Mouse (Mus musculus): ENCODE data around the gene Syna. TPM values are rescaled to one million over a fixed set of nuclear protein-coding genes. Genes with fewer than 3 reads are reported as not detected.

Gene Syna
- polyA plus RNA-seq (2015; fragmentation: Nextera tagmentation; extraction: Ambion mirVana): 0.26 and 0.41 TPM in 2 replicates

DNA sequence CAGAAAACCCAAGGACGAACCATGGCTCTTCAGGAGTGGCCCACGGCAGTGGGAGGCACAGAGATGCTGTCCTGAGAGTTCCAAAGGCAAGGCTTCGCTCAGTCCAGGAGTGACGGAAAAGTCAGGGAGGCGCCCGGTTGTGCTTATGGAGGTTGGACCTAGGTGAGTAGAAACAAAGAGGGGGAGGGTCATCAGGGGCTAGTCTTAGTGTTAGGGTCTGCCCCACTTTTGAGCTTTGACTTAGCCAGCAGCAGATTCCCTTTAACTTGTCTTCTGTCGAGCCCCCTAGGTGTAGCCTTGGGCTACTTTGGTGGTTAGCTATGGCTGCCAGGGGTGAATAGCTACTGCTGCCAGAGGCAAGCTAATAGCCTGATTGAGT, at the start of gene Syna:
Gene Syna (minus strand): TSS at position 101 of the 379 bp plus-strand sequence.
- Histone ChIP-seq H3K27ac (replicated peaks) (no peak within 1 kb of the TSS), H3K4me2 (replicated peaks) (no peak within 1 kb of the TSS), H3K27me3 (no peaks in the 10 kb centered on the region), H3K4me3 (replicated peaks) (no peak within 1 kb of the TSS), H3K36me3 (no peaks in the 10 kb centered on the region), H3K9ac (no peak within 1 kb of the TSS), H3K9me3 (replicated peaks) (no peaks in the 10 kb centered on the region), H3K4me1 (peaks cover 11% of the 10 kb centered on the region)
- 79% methylated on average over 7 of the region's 7 CpGs for WGBS
- no peak for ATAC-seq (ENCODE audit: insufficient number of reproducible peaks, low FRiP score, low TSS enrichment, low read depth)

DNA sequence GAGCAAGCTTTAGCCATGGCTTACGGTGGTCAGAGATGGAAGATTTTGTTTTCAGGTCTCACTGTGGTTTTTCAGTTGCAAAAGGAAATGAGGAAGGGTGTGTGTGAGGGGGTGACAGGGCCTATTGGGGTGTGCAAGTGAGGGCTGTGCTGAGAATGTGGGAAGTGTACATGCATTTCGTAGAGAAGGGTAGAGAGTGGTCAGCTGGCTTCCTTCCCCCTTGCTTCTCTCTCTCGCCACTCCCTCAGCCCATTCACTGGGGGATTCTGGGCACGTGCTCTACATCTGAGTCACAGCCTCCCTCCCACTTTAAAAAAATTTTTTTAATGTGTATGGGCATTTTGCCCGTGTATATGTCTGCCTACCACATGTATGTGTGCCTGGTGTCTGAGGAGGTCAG, 47.1 kb upstream of the Syna start:
- Histone ChIP-seq H3K9ac (no peak overlapping the region), H3K27me3 (no peaks in the 10 kb centered on the region), H3K4me3 (replicated peaks) (no peak overlapping the region), H3K27ac (replicated peaks) (no peak overlapping the region), H3K4me1 (peaks cover 5% of the 10 kb centered on the region; the same call in 1 of the 2 replicates), H3K4me2 (replicated peaks) (no peak overlapping the region), H3K9me3 (replicated peaks) (no peaks in the 10 kb centered on the region), H3K36me3 (no peaks in the 10 kb centered on the region)
- WGBS: 48% methylated on average over 5 of the region's 5 CpGs
- no peak for ATAC-seq (ENCODE audit: insufficient number of reproducible peaks, low FRiP score, low TSS enrichment, low read depth)

DNA sequence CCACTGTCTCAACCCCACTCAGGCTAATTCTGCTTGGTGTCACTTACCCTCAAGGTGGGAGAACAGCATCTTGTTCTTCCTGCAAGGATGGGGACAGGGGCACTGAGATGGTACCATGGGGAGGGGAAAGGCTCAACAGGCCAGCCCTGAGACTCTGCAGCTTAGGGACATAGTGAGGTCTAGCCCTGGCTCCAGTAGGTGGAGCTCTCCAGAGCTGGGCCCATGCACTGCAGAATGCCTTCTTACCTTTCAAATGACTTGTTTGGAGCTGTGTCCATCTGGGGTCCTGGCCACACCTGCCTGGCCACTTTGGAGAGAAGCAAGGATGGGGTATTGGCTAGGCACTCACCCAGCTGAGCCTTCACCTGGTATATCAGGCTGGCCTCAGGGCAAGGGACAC, 46.3 kb upstream of the Syna start:
- Histone ChIP-seq H3K36me3 (no peaks in the 10 kb centered on the region), H3K27me3 (no peaks in the 10 kb centered on the region), H3K9me3 (replicated peaks) (no peaks in the 10 kb centered on the region), H3K9ac (no peak overlapping the region), H3K4me3 (replicated peaks) (no peak overlapping the region), H3K27ac (replicated peaks) (no peak overlapping the region), H3K4me1 (peaks cover 5% of the 10 kb centered on the region; the same call in 1 of the 2 replicates), H3K4me2 (replicated peaks) (no peak overlapping the region)
- no peak for ATAC-seq (ENCODE audit: insufficient number of reproducible peaks, low FRiP score, low TSS enrichment, low read depth)

GRCm38 (mm10) chr5:134604376-134604775, 44.4 kb upstream of the Syna start:
- peaks cover 5% of the 10 kb centered on the region; the same call in 1 of the 2 replicates for H3K4me1 ChIP-seq
- WGBS: 73% methylated on average over 11 of the region's 11 CpGs
- H3K9ac ChIP-seq: no peak overlapping the region
- peaks cover 3% of the 10 kb centered on the region; the same call in 1 of the 2 replicates for H3K36me3 ChIP-seq
- no peaks in the 10 kb centered on the region for H3K9me3 ChIP-seq (replicated peaks)
- no peaks in the 10 kb centered on the region for H3K27me3 ChIP-seq
- ATAC-seq (ENCODE audit: insufficient number of reproducible peaks, low FRiP score, low TSS enrichment, low read depth): no peak
- H3K4me3 ChIP-seq (replicated peaks): no peak overlapping the region
- no peak overlapping the region for H3K27ac ChIP-seq (replicated peaks)
- no peak overlapping the region for H3K4me2 ChIP-seq (replicated peaks)

DNA sequence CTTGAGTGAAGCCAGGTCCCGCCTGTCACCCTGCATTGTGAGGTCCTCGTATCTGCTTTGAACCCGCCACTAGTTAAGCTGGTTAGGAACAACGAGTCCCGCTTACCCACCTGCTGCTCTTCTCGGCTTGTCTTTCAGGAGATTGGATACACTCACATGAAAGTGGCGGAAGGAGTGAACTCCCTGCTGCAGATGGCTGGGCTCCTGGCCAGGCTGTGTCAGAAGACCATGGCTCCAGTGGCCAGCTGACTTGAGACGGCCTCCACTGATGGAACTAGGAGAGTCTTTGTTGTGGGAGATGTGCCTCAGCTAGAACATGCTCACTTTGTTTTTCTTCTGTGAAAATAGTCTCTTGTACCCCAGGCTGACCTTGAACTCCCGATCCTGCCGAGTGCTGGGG, 37.7 kb upstream of the Syna start:
- no peak overlapping the region for H3K9ac ChIP-seq
- 81% methylated on average over 10 of the region's 10 CpGs for WGBS
- no peak overlapping the region for H3K4me2 ChIP-seq (replicated peaks)
- no peaks in the 10 kb centered on the region for H3K9me3 ChIP-seq (replicated peaks)
- no peaks in the 10 kb centered on the region for H3K4me1 ChIP-seq
- peaks cover 65% of the 10 kb centered on the region for H3K36me3 ChIP-seq
- no peak overlapping the region for H3K4me3 ChIP-seq (replicated peaks)
- H3K27me3 ChIP-seq: no peaks in the 10 kb centered on the region
- H3K27ac ChIP-seq (replicated peaks): no peak overlapping the region
- no peak for ATAC-seq (ENCODE audit: insufficient number of reproducible peaks, low FRiP score, low TSS enrichment, low read depth)

DNA sequence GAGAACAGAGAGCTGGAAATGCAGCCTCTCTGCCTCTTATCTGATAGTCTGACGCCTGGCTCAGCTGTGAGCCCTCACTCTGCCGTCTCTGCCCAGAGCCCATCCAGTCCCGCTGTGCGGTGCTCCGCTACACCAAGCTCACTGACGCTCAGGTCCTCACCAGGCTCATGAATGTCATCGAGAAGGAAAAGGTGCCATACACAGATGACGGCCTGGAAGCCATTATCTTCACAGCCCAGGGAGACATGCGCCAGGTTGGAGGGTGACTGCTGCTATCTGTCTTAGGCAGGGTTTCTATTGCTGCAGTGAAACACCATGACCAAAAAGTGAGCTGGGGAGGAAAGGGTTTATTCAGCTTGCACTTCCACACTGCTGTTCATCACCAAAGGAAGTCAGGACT, 33.1 kb upstream of the Syna start:
- Histone ChIP-seq H3K4me1 (no peaks in the 10 kb centered on the region), H3K36me3 (peaks cover 79% of the 10 kb centered on the region), H3K9ac (no peak overlapping the region), H3K4me2 (replicated peaks) (no peak overlapping the region), H3K4me3 (replicated peaks) (no peak overlapping the region), H3K27ac (replicated peaks) (no peak overlapping the region), H3K9me3 (replicated peaks) (no peaks in the 10 kb centered on the region), H3K27me3 (no peaks in the 10 kb centered on the region)
- WGBS: 83% methylated on average over 9 of the region's 9 CpGs
- no peak for ATAC-seq (ENCODE audit: insufficient number of reproducible peaks, low FRiP score, low TSS enrichment, low read depth)

DNA sequence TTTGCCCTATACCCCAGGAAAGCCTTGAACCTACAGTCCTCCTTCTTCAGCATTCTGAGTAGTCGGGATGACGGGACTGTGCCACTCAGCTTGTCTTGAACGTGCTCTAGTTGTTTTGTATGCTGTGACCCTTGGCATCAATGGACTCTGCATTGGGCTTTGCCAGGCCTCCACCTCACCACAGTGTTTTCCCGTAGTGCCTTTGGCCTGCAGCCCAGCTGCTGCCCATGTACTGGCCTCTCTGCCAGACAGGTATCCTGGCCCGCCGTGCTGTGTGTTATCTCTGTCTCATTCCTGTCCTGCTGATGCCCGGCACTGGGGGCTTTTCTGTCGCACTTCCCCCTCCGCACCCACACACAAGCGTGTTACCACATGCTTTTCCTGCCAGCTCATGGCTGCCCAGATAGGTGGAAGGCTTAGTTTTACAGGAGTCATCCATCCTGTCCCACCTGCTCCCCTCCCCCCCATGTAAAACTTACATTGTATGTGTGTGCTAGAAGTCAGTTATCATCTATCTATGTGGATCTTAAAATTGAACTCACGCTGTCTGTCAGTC, 32.1 kb upstream of the Syna start:
- no peak for ATAC-seq (ENCODE audit: insufficient number of reproducible peaks, low FRiP score, low TSS enrichment, low read depth)
- no peak overlapping the region for H3K27ac ChIP-seq (replicated peaks)
- no peak overlapping the region for H3K9ac ChIP-seq
- no peaks in the 10 kb centered on the region for H3K27me3 ChIP-seq
- H3K9me3 ChIP-seq (replicated peaks): no peaks in the 10 kb centered on the region
- H3K4me1 ChIP-seq: no peaks in the 10 kb centered on the region
- H3K4me2 ChIP-seq (replicated peaks): no peak overlapping the region
- peaks cover 74% of the 10 kb centered on the region for H3K36me3 ChIP-seq
- WGBS: 82% methylated on average over 11 of the region's 11 CpGs
- no peak overlapping the region for H3K4me3 ChIP-seq (replicated peaks)

- 85% methylated on average over 3 of the region's 3 CpGs for WGBS
- Histone ChIP-seq H3K9ac (no peak overlapping the region), H3K4me1 (no peaks in the 10 kb centered on the region), H3K4me3 (replicated peaks) (no peak overlapping the region), H3K4me2 (replicated peaks) (no peak overlapping the region), H3K27me3 (no peaks in the 10 kb centered on the region), H3K27ac (replicated peaks) (no peak overlapping the region), H3K9me3 (replicated peaks) (no peaks in the 10 kb centered on the region), H3K36me3 (peaks cover 57% of the 10 kb centered on the region)
- no peak for ATAC-seq (ENCODE audit: insufficient number of reproducible peaks, low FRiP score, low TSS enrichment, low read depth)
These were observed 29.9 kb upstream of the Syna start for GRCm38 (mm10) chr5:134589900-134590299.

GRCm38 (mm10) chr5:134584798-134585197, 24.8 kb upstream of the Syna start:
- Histone ChIP-seq H3K36me3 (peaks cover 17% of the 10 kb centered on the region), H3K9me3 (replicated peaks) (no peaks in the 10 kb centered on the region), H3K27ac (replicated peaks) (no peak overlapping the region), H3K4me1 (peaks cover 16% of the 10 kb centered on the region), H3K4me3 (replicated peaks) (no peak overlapping the region), H3K9ac (no peak overlapping the region), H3K4me2 (replicated peaks) (no peak overlapping the region), H3K27me3 (no peaks in the 10 kb centered on the region)
- no peak for ATAC-seq (ENCODE audit: insufficient number of reproducible peaks, low FRiP score, low TSS enrichment, low read depth)
- 84% methylated on average over 5 of the region's 5 CpGs for WGBS

DNA sequence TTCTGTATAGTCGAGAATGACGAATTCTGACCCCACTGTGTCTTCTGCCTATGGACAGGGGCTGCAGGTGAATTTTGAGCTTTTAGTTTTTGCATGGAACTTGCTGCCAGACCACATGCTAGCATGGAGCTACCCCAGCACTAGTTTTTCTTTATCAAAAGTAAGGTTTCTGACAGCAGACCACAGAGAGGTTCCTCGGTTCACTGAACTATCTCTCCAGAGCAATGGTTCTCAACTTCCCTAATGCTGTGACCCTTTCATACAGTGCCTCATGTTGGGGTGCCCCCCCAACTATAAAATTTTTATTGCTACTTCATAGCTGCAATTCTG, 23.9 kb upstream of the Syna start:
- H3K27ac ChIP-seq (replicated peaks): no peak overlapping the region
- H3K9ac ChIP-seq: no peak overlapping the region
- no peaks in the 10 kb centered on the region for H3K27me3 ChIP-seq
- ATAC-seq (ENCODE audit: insufficient number of reproducible peaks, low FRiP score, low TSS enrichment, low read depth): no peak
- H3K36me3 ChIP-seq: peaks cover 15% of the 10 kb centered on the region
- peak overlapping the region; percentile 98 for H3K4me3 ChIP-seq (replicated peaks)
- 64% methylated on average over 3 of the region's 3 CpGs for WGBS
- H3K9me3 ChIP-seq (replicated peaks): no peaks in the 10 kb centered on the region
- H3K4me1 ChIP-seq: peaks cover 16% of the 10 kb centered on the region
- peak overlapping the region; percentile 77 for H3K4me2 ChIP-seq (replicated peaks)

DNA sequence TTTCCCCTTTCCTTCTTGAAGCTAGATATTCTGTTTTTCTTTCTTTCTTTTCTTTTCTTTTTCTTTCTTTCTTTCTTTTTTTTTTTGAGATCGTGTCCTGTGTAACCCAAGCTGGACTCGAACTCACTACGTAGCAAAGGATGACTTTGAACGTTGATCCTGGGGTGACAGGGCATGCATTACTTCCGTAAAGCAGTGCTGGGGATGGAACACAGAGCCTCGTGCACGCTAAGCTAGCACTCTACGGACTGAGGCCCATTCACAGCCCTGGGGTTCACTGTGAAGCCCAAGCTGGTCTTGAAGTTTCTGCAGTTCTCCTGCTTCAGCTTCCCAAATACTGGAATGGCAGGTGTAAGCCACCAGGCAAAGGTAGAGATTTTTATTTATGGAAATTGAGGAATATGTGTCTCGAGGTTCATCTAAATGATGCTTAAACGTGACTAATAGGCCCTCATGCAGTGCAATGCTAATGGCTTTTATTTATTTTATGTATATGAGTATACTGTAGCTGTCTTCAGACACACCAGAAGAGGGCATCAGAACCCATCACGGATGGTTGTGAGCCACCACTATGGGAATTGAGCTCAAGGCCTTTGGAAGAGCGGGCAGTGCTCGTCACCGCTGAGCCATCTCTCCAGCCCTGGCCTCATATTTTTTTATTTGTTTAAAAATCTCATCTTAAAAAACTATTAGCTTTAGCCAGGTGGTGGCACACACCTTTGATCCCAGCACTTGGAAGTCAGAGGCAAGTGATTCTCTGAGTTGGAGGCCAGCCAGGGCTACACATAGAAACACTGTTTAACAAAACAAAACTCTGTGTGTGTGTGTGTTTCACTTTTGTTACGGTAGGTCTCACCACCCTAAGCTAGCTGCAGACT, 23.3 kb upstream of the Syna start:
- Histone ChIP-seq H3K4me3 (replicated peaks) (peak overlapping the region; percentile 98), H3K36me3 (peaks cover 10% of the 10 kb centered on the region; the same call in 1 of the 2 replicates), H3K27ac (replicated peaks) (0 out of 2 replicates have a peak overlapping the region, but pooled peaks have one; percentile 59), H3K4me2 (replicated peaks) (peak overlapping the region; percentile 77), H3K4me1 (peaks cover 16% of the 10 kb centered on the region), H3K9ac (peak overlapping the region; percentile 87), H3K27me3 (no peaks in the 10 kb centered on the region), H3K9me3 (replicated peaks) (no peaks in the 10 kb centered on the region)
- WGBS: 25% methylated on average over 15 of the region's 15 CpGs
- no peak for ATAC-seq (ENCODE audit: insufficient number of reproducible peaks, low FRiP score, low TSS enrichment, low read depth)
